Mouse (Mus musculus): ENCODE results near the gene Cdc34. TPM values are rescaled to one million over a fixed set of nuclear protein-coding genes. Genes with fewer than 3 reads are reported as not detected.
A peak's percentile ranks its signal among the peaks of the same experiment; 100 is the strongest.

The Cdc34 gene
- total RNA-seq, 2 experiments from 2014 or later: 87.6 to 120 TPM

- DNase-seq (ENCODE audit: low spot score in 2 of 2): peak; percentile 74 to 86
Observed at GRCm38 (mm10) chr10:79712499-79713126, 30.6 kb downstream of the Cdc34 start.

DNA sequence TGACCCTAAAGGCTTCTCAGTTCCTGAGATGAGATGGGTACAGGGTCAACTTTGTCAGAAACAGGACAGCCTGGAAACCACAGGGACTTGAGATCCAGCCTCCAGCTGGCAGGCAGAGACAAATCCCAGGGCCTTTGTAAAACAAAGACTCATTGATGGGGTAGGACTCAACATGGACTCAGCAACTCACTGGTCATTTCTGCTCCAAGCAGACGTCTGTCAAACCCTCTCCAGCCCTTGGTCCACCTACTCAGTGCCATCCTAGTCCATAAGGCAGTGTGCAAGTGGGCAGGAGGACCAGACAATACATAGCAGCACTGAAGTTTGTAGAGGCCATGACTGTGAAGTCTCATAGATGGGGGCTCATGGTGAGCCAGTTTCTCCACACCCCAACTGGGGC is 31.2 kb downstream of the Cdc34 start:
- no peak for DNase-seq (ENCODE audit: low spot score in 2 of 2)

- no peak for DNase-seq (ENCODE audit: low spot score in 2 of 2)
Observed at GRCm38 (mm10) chr10:79714996-79715395, 33.0 kb downstream of the Cdc34 start.

GRCm38 (mm10) chr10:79716254-79716987 is 34.4 kb downstream of the Cdc34 start, which contains the start of gene Hcn2:
Gene Hcn2 (plus strand): TSS chr10:79716634.
- DNase-seq (ENCODE audit: low spot score in 2 of 2): no peak

DNA sequence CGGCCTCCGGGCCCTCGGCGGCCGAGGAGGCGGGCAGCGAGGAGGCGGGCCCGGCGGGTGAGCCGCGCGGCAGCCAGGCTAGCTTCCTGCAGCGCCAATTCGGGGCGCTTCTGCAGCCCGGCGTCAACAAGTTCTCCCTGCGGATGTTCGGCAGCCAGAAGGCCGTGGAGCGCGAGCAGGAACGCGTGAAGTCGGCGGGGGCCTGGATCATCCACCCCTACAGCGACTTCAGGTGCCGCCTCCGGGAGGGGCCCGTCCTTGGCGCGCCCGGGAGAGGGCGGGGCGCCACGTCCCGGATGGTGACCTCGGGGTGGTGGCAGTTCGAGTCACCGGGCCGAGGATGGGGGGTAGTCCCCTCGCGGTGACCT is 35.0 kb downstream of the Cdc34 start:
- no peak for DNase-seq (ENCODE audit: low spot score in 2 of 2)

GRCm38 (mm10) chr10:79717640-79718357 is 35.8 kb downstream of the Cdc34 start:
- DNase-seq (ENCODE audit: low spot score in 2 of 2): peak; percentile 72 to 73

DNA sequence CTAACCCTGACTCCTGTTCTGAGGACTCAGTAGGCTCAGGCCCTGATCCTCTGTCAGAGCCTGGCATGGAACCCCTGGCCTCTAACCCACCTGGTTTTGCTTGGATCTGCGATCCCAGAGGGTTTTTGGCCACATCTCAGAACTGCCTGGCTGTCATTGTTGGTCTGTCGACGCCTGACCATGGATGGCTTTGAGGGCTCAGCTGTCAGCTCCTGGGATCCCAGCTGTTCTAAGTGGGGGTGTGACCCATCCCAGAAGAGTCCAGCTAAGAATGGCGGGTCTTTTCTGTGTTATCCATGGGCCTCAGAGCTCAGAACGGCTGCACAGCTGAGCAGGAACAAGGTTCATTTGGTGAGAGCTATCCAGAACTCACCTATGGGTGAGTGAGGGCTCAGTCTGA is 39.1 kb downstream of the Cdc34 start:
- no peak for DNase-seq (ENCODE audit: low spot score in 2 of 2)

GRCm38 (mm10) chr10:79723047-79723446 is 41.1 kb downstream of the Cdc34 start:
- no peak for DNase-seq (ENCODE audit: low spot score in 2 of 2)

DNA sequence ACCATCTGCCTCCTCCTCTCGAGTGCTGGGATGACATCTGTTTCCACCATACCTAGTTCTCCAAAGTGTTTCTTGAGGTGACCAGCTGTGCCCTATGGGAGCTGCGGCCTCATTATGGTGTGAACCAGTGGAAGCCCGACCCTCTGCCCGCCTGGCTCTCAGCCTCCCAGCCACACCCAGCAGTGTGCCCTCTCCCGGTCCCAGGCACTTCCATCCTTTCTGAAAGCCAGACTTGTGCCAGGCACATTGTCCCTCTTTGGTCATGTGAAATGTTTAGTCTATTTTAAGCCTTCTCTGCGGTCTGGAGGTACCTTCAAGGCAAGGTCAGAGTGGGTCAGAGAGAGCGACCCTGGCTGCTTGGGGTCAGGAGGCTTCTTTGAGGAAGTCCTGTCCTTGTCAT is 41.7 kb downstream of the Cdc34 start:
- DNase-seq (ENCODE audit: low spot score in 2 of 2): no peak

DNA sequence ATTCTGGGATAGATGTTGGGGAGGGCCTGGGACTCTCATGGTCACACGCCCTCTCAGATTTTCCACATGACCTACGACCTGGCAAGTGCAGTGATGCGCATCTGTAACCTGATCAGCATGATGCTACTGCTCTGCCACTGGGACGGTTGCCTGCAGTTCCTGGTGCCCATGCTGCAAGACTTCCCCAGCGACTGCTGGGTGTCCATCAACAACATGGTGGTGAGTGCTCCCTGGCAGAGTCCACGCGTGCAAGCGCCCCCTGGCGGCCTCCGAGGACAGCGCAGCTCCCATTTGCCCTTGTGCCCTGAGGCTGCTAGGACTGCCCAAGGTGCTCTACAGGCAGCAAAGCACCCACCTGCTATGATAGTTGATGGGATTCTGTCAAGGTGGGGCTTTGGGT is 44.1 kb downstream of the Cdc34 start:
- peak; percentile 64 to 69 for DNase-seq (ENCODE audit: low spot score in 2 of 2)

- DNase-seq (ENCODE audit: low spot score in 2 of 2): no peak
Observed at GRCm38 (mm10) chr10:79728323-79729249, 46.6 kb downstream of the Cdc34 start.

DNA sequence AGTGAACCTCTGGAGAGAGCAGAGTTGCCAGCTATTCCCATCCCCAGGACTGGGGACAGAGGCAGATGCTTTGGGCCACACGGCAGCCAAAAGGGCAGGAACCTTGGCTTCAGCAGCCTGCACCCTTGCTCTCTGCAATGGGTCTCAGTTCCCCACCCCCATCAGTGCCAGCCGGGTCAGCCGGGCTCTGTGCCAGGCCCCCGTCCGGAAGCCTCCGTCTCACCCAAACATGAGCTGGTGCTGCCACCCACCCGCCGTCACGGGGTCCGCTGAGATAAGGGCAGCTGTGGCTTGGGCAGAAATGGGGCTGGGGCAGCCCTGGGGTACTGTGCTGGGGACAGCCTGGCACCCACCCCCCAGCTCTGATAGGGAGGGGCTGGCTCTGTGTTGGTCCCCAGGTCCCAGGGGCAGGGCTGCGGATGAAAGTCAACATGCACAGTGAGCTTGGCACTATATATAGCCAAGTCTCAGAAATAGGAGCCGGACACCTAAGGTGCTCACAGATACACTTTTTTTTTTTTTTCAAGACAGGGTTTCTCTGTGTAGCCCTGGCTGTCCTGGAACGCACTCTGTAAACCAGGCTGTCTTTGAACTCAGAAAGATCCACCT is 47.5 kb downstream of the Cdc34 start:
- no peak for DNase-seq (ENCODE audit: low spot score in 2 of 2)

DNA sequence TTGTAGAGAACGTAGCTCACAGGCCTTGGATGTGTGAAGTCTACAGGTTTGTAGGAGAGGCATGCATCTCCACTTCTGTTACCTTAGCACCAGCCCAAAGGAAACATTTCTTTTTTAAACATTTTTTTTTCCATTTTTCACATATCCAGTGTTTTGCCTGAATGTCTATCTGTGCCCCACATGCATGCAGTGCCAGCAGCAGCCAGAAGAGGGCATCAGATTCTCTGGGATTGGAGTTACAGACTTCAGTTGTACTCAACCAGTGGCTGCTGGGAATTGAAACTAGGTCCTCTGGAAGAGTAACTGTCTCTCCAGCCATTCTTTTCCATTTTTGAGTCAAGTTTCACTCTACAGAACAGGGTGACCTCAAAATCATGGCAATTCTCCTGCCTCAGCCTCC is 50.5 kb downstream of the Cdc34 start:
- DNase-seq (ENCODE audit: low spot score in 2 of 2): no peak

DNA sequence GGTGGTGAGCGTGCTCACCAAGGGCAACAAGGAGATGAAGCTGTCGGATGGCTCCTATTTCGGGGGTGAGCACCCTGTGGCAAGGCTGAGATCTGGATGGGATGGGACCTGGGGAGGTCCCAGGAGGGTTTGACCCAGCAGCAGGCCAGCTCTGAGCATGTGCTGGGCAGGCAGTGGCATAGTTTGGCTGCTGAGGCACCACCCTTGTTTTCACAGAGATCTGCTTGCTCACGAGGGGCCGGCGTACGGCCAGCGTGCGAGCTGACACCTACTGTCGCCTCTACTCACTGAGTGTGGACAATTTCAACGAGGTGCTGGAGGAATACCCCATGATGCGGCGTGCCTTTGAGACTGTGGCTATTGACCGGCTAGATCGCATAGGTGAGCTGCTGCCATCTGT is 51.9 kb downstream of the Cdc34 start:
- no peak for DNase-seq (ENCODE audit: low spot score in 2 of 2)

GRCm38 (mm10) chr10:79735361-79735760 is 53.4 kb downstream of the Cdc34 start:
- no peak for DNase-seq (ENCODE audit: low spot score in 2 of 2)

GRCm38 (mm10) chr10:79736706-79737105 is 54.7 kb downstream of the Cdc34 start:
- DNase-seq (ENCODE audit: low spot score in 2 of 2): no peak

All from adrenal gland, adult 18-20 months (tissue).